Mouse (Mus musculus): Measurements from ENCODE around the gene Cdh24. TPM values are rescaled to one million over a fixed set of nuclear protein-coding genes. Genes with fewer than 3 reads are reported as not detected.

Gene Cdh24
- polyA plus RNA-seq, 1 experiment, result 4.3 TPM

- Histone ChIP-seq H3K36me3 (ENCODE audit: control insufficient read depth, insufficient read depth) (no peaks in the 10 kb centered on the region), H3K79me2 (ENCODE audit: control insufficient read depth, insufficient read depth) (no peaks in the 10 kb centered on the region), H3K27me3 (ENCODE audit: control insufficient read depth, insufficient read depth, insufficient read length) (no peaks in the 10 kb centered on the region), H3K4me3 (no peak overlapping the region), H3ac (ENCODE audit: control insufficient read depth, insufficient read length) (no peak overlapping the region), H3K4me2 (ENCODE audit: low read depth) (no peak overlapping the region)
- no peak for TF ChIP-seq CEBPB (IDR thresholded peaks at IDR 0.05; ENCODE audit: insufficient read depth, poor library complexity, severe bottlenecking)
- TF ChIP-seq MYOD1 (IDR thresholded peaks at IDR 0.05; ENCODE audit: control insufficient read depth in 1 of 3, insufficient read length in 2 of 3, low read depth in 2 of 3), result no peak
- TF ChIP-seq TCF3 (IDR thresholded peaks at IDR 0.05; ENCODE audit: insufficient read length, low read depth), result no peak
Measured at GRCm38 (mm10) chr14:54597084-54597483, 44.1 kb downstream of the Cdh24 start.

- H3K4me3 ChIP-seq, result no peak overlapping the region
- TF ChIP-seq E2F4 (IDR thresholded peaks at IDR 0.05; ENCODE audit: insufficient read depth) (no peak), REST (IDR thresholded peaks at IDR 0.05; ENCODE audit: insufficient read depth, insufficient read length) (no peak), MYOG (IDR thresholded peaks at IDR 0.05; ENCODE audit: control insufficient read depth in 1 of 3, insufficient read depth in 1 of 3, insufficient read length in 2 of 3, low read depth in 2 of 3) (peak in 1 of 3 experiments; percentile 15), MYOD1 (IDR thresholded peaks at IDR 0.05; ENCODE audit: control insufficient read depth in 1 of 3, insufficient read length in 2 of 3, low read depth in 2 of 3) (peak in 1 of 3 experiments; percentile 45)
Measured at GRCm38 (mm10) chr14:54594631-54595414, 46.3 kb downstream of the Cdh24 start.

GRCm38 (mm10) chr14:54594055-54594454, 47.1 kb downstream of the Cdh24 start:
- H3K4me3 ChIP-seq, result no peak overlapping the region
- no peaks in the 10 kb centered on the region for H3K27me3 ChIP-seq (ENCODE audit: control insufficient read depth, insufficient read depth, insufficient read length)
- H3ac ChIP-seq (ENCODE audit: control insufficient read depth, insufficient read length), result no peak overlapping the region
- H3K4me2 ChIP-seq (ENCODE audit: low read depth), result no peak overlapping the region
- H3K36me3 ChIP-seq (ENCODE audit: control insufficient read depth, insufficient read depth), result no peaks in the 10 kb centered on the region
- TF ChIP-seq E2F4 (IDR thresholded peaks at IDR 0.05; ENCODE audit: insufficient read depth) (no peak), USF1 (IDR thresholded peaks at IDR 0.05; ENCODE audit: low read depth) (no peak), POLR2AphosphoS2 (IDR thresholded peaks at IDR 0.05; ENCODE audit: insufficient read length, low read depth) (no peak), REST (IDR thresholded peaks at IDR 0.05; ENCODE audit: insufficient read depth, insufficient read length) (no peak), POLR2A (IDR thresholded peaks at IDR 0.05; ENCODE audit: insufficient read length, low read depth) (no peak), TCF3 (IDR thresholded peaks at IDR 0.05; ENCODE audit: insufficient read length, low read depth) (no peak), MAX (IDR thresholded peaks at IDR 0.05; ENCODE audit: low read depth) (no peak), TCF12 (IDR thresholded peaks at IDR 0.05; ENCODE audit: insufficient read depth, poor library complexity, severe bottlenecking) (no peak), MYOG (IDR thresholded peaks at IDR 0.05; ENCODE audit: control insufficient read depth in 1 of 3, insufficient read depth in 1 of 3, insufficient read length in 2 of 3, low read depth in 2 of 3) (no peak), MYOD1 (IDR thresholded peaks at IDR 0.05; ENCODE audit: control insufficient read depth in 1 of 3, insufficient read length in 2 of 3, low read depth in 2 of 3) (no peak), CEBPB (IDR thresholded peaks at IDR 0.05; ENCODE audit: insufficient read depth, poor library complexity, severe bottlenecking) (no peak), SRF (IDR thresholded peaks at IDR 0.05; ENCODE audit: control insufficient read depth, insufficient read length, low read depth) (no peak)
- no peaks in the 10 kb centered on the region for H3K79me2 ChIP-seq (ENCODE audit: control insufficient read depth, insufficient read depth)

More at GRCm38 (mm10) chr14:54594631-54595414, 46.3 kb downstream of the Cdh24 start:
- Histone ChIP-seq H3ac (ENCODE audit: control insufficient read depth, insufficient read length) (no peak overlapping the region), H3K36me3 (ENCODE audit: control insufficient read depth, insufficient read depth) (no peaks in the 10 kb centered on the region), H3K27me3 (ENCODE audit: control insufficient read depth, insufficient read depth, insufficient read length) (no peaks in the 10 kb centered on the region), H3K79me2 (ENCODE audit: control insufficient read depth, insufficient read depth) (no peaks in the 10 kb centered on the region), H3K4me2 (ENCODE audit: low read depth) (no peak overlapping the region)

- no peaks in the 10 kb centered on the region for H3K36me3 ChIP-seq (ENCODE audit: control insufficient read depth, insufficient read depth)
- no peak overlapping the region for H3ac ChIP-seq (ENCODE audit: control insufficient read depth, insufficient read length)
- TF ChIP-seq TCF3 (IDR thresholded peaks at IDR 0.05; ENCODE audit: insufficient read length, low read depth), result no peak
- TF ChIP-seq MYOD1 (IDR thresholded peaks at IDR 0.05; ENCODE audit: control insufficient read depth in 1 of 3, insufficient read length in 2 of 3, low read depth in 2 of 3), result no peak
- no peaks in the 10 kb centered on the region for H3K27me3 ChIP-seq (ENCODE audit: control insufficient read depth, insufficient read depth, insufficient read length)
- no peak overlapping the region for H3K4me2 ChIP-seq (ENCODE audit: low read depth)
- H3K79me2 ChIP-seq (ENCODE audit: control insufficient read depth, insufficient read depth), result no peaks in the 10 kb centered on the region
- H3K4me3 ChIP-seq, result no peak overlapping the region
Measured at GRCm38 (mm10) chr14:54592319-54592934, 48.7 kb downstream of the Cdh24 start.

GRCm38 (mm10) chr14:54591056-54591455, 50.1 kb downstream of the Cdh24 start:
- H3K36me3 ChIP-seq (ENCODE audit: control insufficient read depth, insufficient read depth), result no peaks in the 10 kb centered on the region
- no peak for TF ChIP-seq MYOG (IDR thresholded peaks at IDR 0.05; ENCODE audit: control insufficient read depth in 1 of 3, insufficient read depth in 1 of 3, insufficient read length in 2 of 3, low read depth in 2 of 3)
- no peak for TF ChIP-seq MAX (IDR thresholded peaks at IDR 0.05; ENCODE audit: low read depth)
- TF ChIP-seq E2F4 (IDR thresholded peaks at IDR 0.05; ENCODE audit: insufficient read depth), result no peak
- no peak for TF ChIP-seq MYOD1 (IDR thresholded peaks at IDR 0.05; ENCODE audit: control insufficient read depth in 1 of 3, insufficient read length in 2 of 3, low read depth in 2 of 3)
- TF ChIP-seq POLR2A (IDR thresholded peaks at IDR 0.05; ENCODE audit: insufficient read length, low read depth), result no peak
- TF ChIP-seq SRF (IDR thresholded peaks at IDR 0.05; ENCODE audit: control insufficient read depth, insufficient read length, low read depth), result no peak
- no peak for TF ChIP-seq CEBPB (IDR thresholded peaks at IDR 0.05; ENCODE audit: insufficient read depth, poor library complexity, severe bottlenecking)
- TF ChIP-seq POLR2AphosphoS2 (IDR thresholded peaks at IDR 0.05; ENCODE audit: insufficient read length, low read depth), result no peak
- no peak for TF ChIP-seq TCF12 (IDR thresholded peaks at IDR 0.05; ENCODE audit: insufficient read depth, poor library complexity, severe bottlenecking)
- TF ChIP-seq REST (IDR thresholded peaks at IDR 0.05; ENCODE audit: insufficient read depth, insufficient read length), result no peak
- no peak overlapping the region for H3ac ChIP-seq (ENCODE audit: control insufficient read depth, insufficient read length)
- H3K4me2 ChIP-seq (ENCODE audit: low read depth), result no peak overlapping the region
- H3K27me3 ChIP-seq (ENCODE audit: control insufficient read depth, insufficient read depth, insufficient read length), result no peaks in the 10 kb centered on the region
- H3K4me3 ChIP-seq, result no peak overlapping the region
- no peaks in the 10 kb centered on the region for H3K79me2 ChIP-seq (ENCODE audit: control insufficient read depth, insufficient read depth)
